Mouse (Mus musculus) heart, embryonic 12.5 days (tissue): ENCODE measurements around the gene Gipc3. TPM values are rescaled to one million over a fixed set of nuclear protein-coding genes. Genes with fewer than 3 reads are reported as not detected.

ENCODE experiments used
- ATAC-seq: fragments of 200-750 bp; cut with Nextera tagmentation; 2 replicates; pipeline ENCODE4 v1.8.0; 2017; ENCODE audit warnings: moderate TSS enrichment, moderate library complexity; ENCODE audit not compliant: insufficient number of reproducible peaks, low FRiP score
- H3K27ac ChIP-seq: fragments of 300-500 bp; sonication (generic); 2 replicates; pipeline ENCODE4 v1.5.1; 2016; ENCODE audit warnings: mild to moderate bottlenecking, moderate library complexity; ENCODE audit not compliant: poor library complexity, severe bottlenecking
- H3K27me3 ChIP-seq: fragments of 300-500 bp; sonication (generic); replicated peaks from 2 replicates; pipeline ENCODE4 v1.6.1; 2016; ENCODE audit warnings: mild to moderate bottlenecking, moderate library complexity
- H3K36me3 ChIP-seq: fragments of 300-500 bp; sonication (generic); 2 replicates; pipeline ENCODE4 v1.6.1; 2016; ENCODE audit warnings: mild to moderate bottlenecking, moderate library complexity
- H3K4me1 ChIP-seq: fragments of 300-500 bp; sonication (generic); replicated peaks from 2 replicates; pipeline ENCODE4 v1.6.1; 2016; ENCODE audit warnings: mild to moderate bottlenecking
- H3K4me2 ChIP-seq: fragments of 300-500 bp; sonication (generic); 2 replicates; pipeline ENCODE4 v1.6.1; 2016; ENCODE audit warnings: mild to moderate bottlenecking, moderate library complexity
- H3K4me3 ChIP-seq: fragments of 300-500 bp; sonication (generic); 2 replicates; pipeline ENCODE4 v1.5.1; 2016; ENCODE audit warnings: mild to moderate bottlenecking
- H3K9ac ChIP-seq: fragments of 300-500 bp; sonication (generic); 2 replicates; pipeline ENCODE4 v1.6.1; 2016; ENCODE audit warnings: mild to moderate bottlenecking, moderate library complexity
- H3K9me3 ChIP-seq: fragments of 300-500 bp; sonication (generic); replicated peaks from 2 replicates; pipeline ENCODE4 v1.6.1; 2016; ENCODE audit warnings: mild to moderate bottlenecking, moderate library complexity
- WGBS: fragments of 180-500 bp; shearing (Covaris S2); methylation state at CpG from one replicate; pipeline ENCODE4 v1.1.7; 2016; 5-methylcytosine and 5-hydroxymethylcytosine counted together
- polyA plus RNA-seq: library from polyadenylated mRNA; unstranded; fragments of >200 nt; fragmentation: Nextera tagmentation; extraction: Ambion mirVana; gene quantifications from 2 replicates; pipeline ENCODE4 v1.2.1, GENCODE M21; 2016

The Gipc3 gene
- polyA plus RNA-seq, 1 experiment from 2014 or later: not detected

DNA sequence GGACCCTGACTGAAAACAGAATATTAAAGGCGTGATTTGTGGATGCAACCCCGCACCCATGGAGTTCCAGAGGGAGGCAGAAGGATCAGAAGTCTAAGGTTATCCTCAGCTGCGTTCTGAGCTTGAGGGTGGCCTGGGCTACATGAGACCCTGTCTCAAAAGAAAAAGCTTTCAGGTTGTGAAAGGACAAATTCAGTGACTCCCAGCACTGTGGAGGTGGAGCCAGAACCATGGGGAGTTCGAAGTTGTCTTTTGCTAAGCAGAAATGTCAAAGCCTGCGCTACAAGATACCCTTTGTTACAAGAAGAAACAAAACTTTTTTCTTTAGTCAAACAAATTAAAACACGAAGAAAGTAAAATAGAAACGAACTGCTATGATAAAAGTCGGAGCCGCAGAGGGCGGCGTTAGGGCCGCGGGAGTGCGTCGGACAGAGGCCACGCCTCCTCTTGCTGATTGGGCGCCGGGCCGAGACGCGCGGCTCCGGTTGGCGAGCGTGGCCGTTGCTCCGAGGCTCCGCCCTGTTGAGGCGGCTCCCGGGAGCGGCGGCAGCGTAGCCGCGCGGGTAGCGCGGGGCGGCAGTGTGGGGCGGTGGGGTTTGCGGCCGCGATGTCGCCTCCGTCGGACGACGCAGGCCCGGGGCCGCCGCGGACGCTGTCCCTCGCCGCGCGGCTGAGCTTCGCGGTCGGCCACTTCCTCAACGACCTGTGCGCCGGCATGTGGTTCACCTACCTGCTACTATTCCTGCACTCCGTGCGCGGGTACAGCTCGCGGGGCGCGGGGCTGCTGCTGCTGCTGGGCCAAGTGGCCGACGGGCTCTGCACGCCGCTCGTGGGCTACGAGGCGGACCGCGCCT is 14.2 kb upstream of the Gipc3 start, which contains the start of gene Mfsd12:
TSS of gene Mfsd12 (plus strand) at position 501 of the 854 bp plus-strand sequence.
- WGBS: 2% methylated on average over 79 of the region's 79 CpGs
- Histone ChIP-seq H3K36me3 (peaks cover 14% of the 10 kb centered on the region; the same call in 1 of the 2 replicates), H3K27ac (peak within 1 kb of the TSS; percentile 35), H3K4me1 (peaks cover 49% of the 10 kb centered on the region), H3K27me3 (0 out of 2 replicates have a peak, but pooled peaks cover 3% of the 10 kb centered on the region), H3K9ac (peak within 1 kb of the TSS; percentile 85), H3K4me3 (peak within 1 kb of the TSS; percentile 81), H3K4me2 (peak within 1 kb of the TSS; percentile 93), H3K9me3 (no peaks in the 10 kb centered on the region)
- peak; percentile 89 for ATAC-seq

DNA sequence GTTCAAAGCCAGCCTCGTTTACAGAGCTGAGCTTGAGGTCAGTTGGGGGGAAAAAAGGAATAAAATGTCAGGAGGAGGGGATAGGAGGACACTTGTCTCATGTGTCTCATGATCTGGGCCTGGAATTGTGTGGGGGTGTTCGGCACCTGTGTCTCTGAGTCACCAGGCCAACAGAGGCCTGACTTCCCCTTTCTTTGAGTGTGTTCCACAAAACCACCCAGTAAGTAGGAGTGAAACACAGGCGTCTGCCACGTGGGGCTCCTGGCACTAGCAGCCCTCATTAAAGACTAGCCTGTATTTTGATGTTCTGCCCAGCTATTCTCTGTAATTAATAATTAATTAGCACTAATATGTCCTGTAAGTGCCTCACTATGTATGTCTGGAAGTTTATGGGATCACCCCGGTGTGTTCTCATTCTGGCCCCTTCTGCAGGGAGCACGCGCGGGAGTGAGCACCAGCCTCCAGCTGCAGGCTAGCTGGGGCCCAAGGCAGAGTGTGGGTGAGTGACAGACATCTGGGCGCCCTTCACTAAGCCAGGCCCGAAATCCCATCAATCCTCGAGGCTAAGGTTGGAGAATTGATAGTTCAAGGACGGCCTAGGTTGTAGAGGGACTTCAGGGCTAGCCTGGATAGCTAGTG is 13.4 kb upstream of the Gipc3 start:
- Histone ChIP-seq H3K36me3 (peaks cover 6% of the 10 kb centered on the region; the same call in 1 of the 2 replicates), H3K9me3 (no peaks in the 10 kb centered on the region), H3K27me3 (0 out of 2 replicates have a peak, but pooled peaks cover 3% of the 10 kb centered on the region), H3K4me2 (peak overlapping the region; percentile 93), H3K4me1 (peaks cover 46% of the 10 kb centered on the region), H3K4me3 (peak overlapping the region; percentile 81), H3K9ac (peak overlapping the region; percentile 47), H3K27ac (no peak overlapping the region)
- ATAC-seq: no peak
- 49% methylated on average over 12 of the region's 12 CpGs for WGBS

- 69% methylated on average over 4 of the region's 4 CpGs for WGBS
- no peak overlapping the region for H3K4me3 ChIP-seq
- H3K9ac ChIP-seq: 0 out of 2 replicates have a peak overlapping the region, but pooled peaks have one; percentile 21
- no peak overlapping the region for H3K4me2 ChIP-seq
- 0 out of 2 replicates have a peak, but pooled peaks cover 3% of the 10 kb centered on the region for H3K27me3 ChIP-seq
- no peak for ATAC-seq
- peaks cover 44% of the 10 kb centered on the region for H3K4me1 ChIP-seq
- no peaks in the 10 kb centered on the region for H3K9me3 ChIP-seq
- H3K36me3 ChIP-seq: peaks cover 3% of the 10 kb centered on the region; the same call in 1 of the 2 replicates
- H3K27ac ChIP-seq: no peak overlapping the region
Observed at GRCm38 (mm10) chr10:81355533-81355932, 12.5 kb upstream of the Gipc3 start.

DNA sequence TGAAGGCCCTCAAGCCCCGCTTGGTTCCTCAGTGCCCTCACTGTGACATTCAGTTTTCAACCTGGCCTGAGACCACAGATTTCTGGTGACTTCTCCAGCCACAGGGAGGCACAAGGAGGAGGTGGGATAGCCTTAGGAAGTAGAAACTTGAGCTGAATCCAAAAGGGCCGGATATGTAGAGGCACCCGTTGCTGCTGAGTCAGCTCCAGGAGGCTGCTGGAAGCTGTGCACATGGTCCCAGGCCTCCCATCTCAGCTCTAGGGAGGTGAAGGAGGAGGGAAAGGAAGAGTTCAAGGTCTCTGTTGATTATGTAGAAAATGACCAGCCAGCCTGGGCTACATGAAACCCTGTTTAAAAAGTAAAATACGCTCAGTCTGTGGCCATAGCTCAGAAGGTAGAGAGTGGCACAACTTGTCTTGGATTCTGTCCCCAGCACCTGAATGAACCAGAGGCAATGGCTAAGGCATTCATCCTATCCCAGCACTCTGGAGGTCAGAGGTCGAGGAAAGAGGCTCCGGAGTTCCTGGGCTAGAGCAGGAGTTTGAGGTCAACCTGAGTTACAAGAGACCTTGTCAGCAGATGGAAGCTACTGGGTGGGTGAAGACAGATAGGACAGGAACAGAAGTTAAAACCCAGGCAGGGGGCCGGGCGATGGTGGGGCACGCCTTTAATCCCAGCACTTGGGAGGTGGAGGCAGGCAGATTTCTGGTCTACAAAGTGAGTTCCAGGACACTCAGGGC is 11.8 kb upstream of the Gipc3 start:
- Histone ChIP-seq H3K9ac (no peak overlapping the region), H3K27ac (no peak overlapping the region), H3K4me3 (no peak overlapping the region), H3K4me2 (no peak overlapping the region), H3K36me3 (peaks cover 1% of the 10 kb centered on the region; the same call in 1 of the 2 replicates), H3K4me1 (peaks cover 37% of the 10 kb centered on the region), H3K9me3 (no peaks in the 10 kb centered on the region), H3K27me3 (0 out of 2 replicates have a peak, but pooled peaks cover 3% of the 10 kb centered on the region)
- WGBS: 64% methylated on average over 9 of the region's 9 CpGs
- no peak for ATAC-seq

GRCm38 (mm10) chr10:81351678-81352291 is 8.7 kb upstream of the Gipc3 start:
- no peak overlapping the region for H3K27ac ChIP-seq
- H3K36me3 ChIP-seq: peaks cover 14% of the 10 kb centered on the region
- peaks cover 43% of the 10 kb centered on the region for H3K4me1 ChIP-seq
- H3K9ac ChIP-seq: no peak overlapping the region
- 18% methylated on average over 9 of the region's 9 CpGs for WGBS
- H3K4me3 ChIP-seq: no peak overlapping the region
- no peaks in the 10 kb centered on the region for H3K9me3 ChIP-seq
- 0 out of 2 replicates have a peak, but pooled peaks cover 6% of the 10 kb centered on the region for H3K27me3 ChIP-seq
- ATAC-seq: no peak
- peak overlapping the region; percentile 5; the same call in 1 of the 2 replicates for H3K4me2 ChIP-seq

DNA sequence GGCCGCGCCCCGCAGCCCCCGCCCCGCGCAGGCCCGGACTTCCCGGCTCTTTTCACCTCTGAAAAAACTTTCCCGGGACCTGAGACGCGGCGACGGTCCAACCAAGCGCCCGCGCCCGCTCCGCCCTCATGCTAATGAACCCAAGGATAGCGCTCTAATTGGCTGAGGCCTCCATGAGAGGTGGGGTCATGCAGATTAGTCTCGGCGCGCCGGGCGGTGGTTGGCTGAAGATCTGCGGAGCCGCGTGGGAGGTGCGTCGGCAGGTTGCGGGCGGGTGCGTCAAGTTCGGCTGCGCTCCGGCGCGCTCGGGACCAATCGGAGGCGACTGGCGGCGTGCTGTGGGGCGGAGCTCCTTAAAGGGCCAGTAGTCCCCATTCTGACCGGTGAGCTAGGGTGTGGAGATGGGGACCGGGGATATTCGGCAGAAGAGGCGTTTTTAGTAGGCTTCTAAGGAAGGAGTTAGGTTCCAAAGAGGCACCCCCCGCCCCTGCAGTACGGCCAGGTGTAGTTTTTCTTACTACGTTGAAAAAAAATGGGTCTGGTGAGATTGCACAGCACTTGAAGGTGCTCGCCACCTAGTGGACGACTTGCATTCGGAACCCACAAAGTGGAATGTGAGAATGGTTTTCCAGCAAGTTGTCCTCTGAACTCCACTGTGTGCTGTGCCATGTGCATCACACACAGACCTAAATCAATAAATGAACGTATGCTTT is 7.4 kb upstream of the Gipc3 start, which contains the start of gene Hmg20b:
TSS of gene Hmg20b (minus strand) at position 130 of the 713 bp plus-strand sequence.
- WGBS: under 1% methylated on average over 54 of the region's 54 CpGs
- Histone ChIP-seq H3K27ac (peak within 1 kb of the TSS; percentile 74), H3K4me2 (peak within 1 kb of the TSS; percentile 70), H3K27me3 (0 out of 2 replicates have a peak, but pooled peaks cover 4% of the 10 kb centered on the region), H3K4me3 (peak within 1 kb of the TSS; percentile 85), H3K9me3 (no peaks in the 10 kb centered on the region), H3K4me1 (peaks cover 43% of the 10 kb centered on the region), H3K9ac (peak within 1 kb of the TSS; percentile 94), H3K36me3 (peaks cover 23% of the 10 kb centered on the region)
- peak; percentile 93 for ATAC-seq

DNA sequence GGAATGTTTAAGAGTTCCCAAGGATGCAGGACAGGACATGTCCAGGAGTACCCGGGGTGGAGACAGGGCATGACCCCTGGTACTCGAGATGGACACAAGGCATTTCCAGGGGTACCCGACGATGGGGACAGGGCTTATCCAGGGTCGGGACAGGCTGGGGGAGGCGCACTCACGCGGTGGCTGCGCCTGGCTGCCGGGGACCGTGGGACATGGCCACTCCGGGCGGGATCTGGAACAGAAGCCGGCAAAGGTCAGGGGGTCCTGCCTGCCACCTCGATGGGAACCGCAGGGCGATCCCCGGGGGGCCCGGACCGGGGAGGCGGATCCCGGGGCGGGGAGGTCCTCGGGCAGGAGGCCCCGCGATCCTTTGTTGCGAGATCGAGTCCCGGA is 6.9 kb upstream of the Gipc3 start:
- ATAC-seq: peak; percentile 1
- no peaks in the 10 kb centered on the region for H3K9me3 ChIP-seq
- 1% methylated on average over 28 of the region's 29 CpGs for WGBS
- peaks cover 45% of the 10 kb centered on the region for H3K4me1 ChIP-seq
- H3K4me2 ChIP-seq: peak overlapping the region; percentile 70
- peak overlapping the region; percentile 94 for H3K9ac ChIP-seq
- H3K4me3 ChIP-seq: peak overlapping the region; percentile 85
- peak overlapping the region; percentile 74 for H3K27ac ChIP-seq
- H3K27me3 ChIP-seq: 0 out of 2 replicates have a peak, but pooled peaks cover 4% of the 10 kb centered on the region
- peaks cover 26% of the 10 kb centered on the region for H3K36me3 ChIP-seq

DNA sequence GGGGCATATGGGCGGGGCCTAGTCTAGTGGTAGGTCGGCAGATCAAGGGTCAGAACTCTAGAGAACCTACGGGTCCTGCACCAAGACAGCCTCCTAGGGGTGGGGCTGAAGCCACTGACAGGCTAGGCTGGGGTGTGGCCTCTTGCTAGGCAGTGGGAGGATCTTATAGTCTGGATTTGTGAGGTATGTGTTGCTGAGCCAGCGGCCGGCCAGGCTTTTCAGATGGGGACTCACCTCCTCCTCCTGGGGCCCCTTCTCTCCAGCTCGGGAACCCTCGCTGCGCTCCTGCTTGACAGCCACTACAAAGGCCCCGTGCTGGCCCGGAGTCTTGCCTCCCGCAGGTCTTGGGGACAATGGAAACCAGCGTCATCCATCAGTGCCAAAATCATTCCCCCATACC is 6.1 kb upstream of the Gipc3 start:
- 0 out of 2 replicates have a peak, but pooled peaks cover 7% of the 10 kb centered on the region for H3K27me3 ChIP-seq
- peak; percentile 40 for ATAC-seq
- 9% methylated on average over 12 of the region's 12 CpGs for WGBS
- no peaks in the 10 kb centered on the region for H3K9me3 ChIP-seq
- peak overlapping the region; percentile 85 for H3K4me3 ChIP-seq
- H3K27ac ChIP-seq: peak overlapping the region; percentile 74; the same call in 1 of the 2 replicates
- H3K4me2 ChIP-seq: peak overlapping the region; percentile 70
- H3K9ac ChIP-seq: peak overlapping the region; percentile 94
- H3K4me1 ChIP-seq: peaks cover 48% of the 10 kb centered on the region
- peaks cover 26% of the 10 kb centered on the region for H3K36me3 ChIP-seq

- H3K27me3 ChIP-seq: peaks cover 30% of the 10 kb centered on the region
Observed at GRCm38 (mm10) chr10:81346453-81347067, 3.5 kb upstream of the Gipc3 start.

More at GRCm38 (mm10) chr10:81346453-81347067, 3.5 kb upstream of the Gipc3 start:
- Histone ChIP-seq H3K9me3 (no peaks in the 10 kb centered on the region), H3K4me1 (peaks cover 51% of the 10 kb centered on the region), H3K4me3 (peak overlapping the region; percentile 23), H3K9ac (peak overlapping the region; percentile 56), H3K36me3 (peaks cover 26% of the 10 kb centered on the region), H3K27ac (peak overlapping the region; percentile 61; the same call in 1 of the 2 replicates), H3K4me2 (peak overlapping the region; percentile 57)
- peak; percentile 44 for ATAC-seq
- WGBS: 11% methylated on average over 55 of the region's 55 CpGs
